Mouse (Mus musculus) limb, embryonic 11.5 days (tissue): ENCODE data around the gene Nrd1. TPM values are rescaled to one million over a fixed set of nuclear protein-coding genes. Genes with fewer than 3 reads are reported as not detected.
A peak's percentile ranks its signal among the peaks of the same experiment; 100 is the strongest.

Experiments used
- ATAC-seq: fragments of 200-750 bp; cut with Nextera tagmentation; 2 replicates; pipeline ENCODE4 v1.8.0; 2017; ENCODE audit warnings: low read depth; ENCODE audit not compliant: insufficient number of reproducible peaks, low FRiP score, low TSS enrichment
- DNase-seq: peaks from one replicate; pipeline ENCODE4 v3.0.0-alpha.2; 2015; ENCODE audit warnings: low spot score
- H3K27ac ChIP-seq: fragments of 300-500 bp; sonication (generic); replicated peaks from 2 replicates; pipeline ENCODE4 v1.5.1; 2014; ENCODE audit warnings: low read depth, mild to moderate bottlenecking, low read length
- H3K27me3 ChIP-seq: fragments of 300-500 bp; sonication (generic); 2 replicates; pipeline ENCODE4 v1.6.1; 2014; ENCODE audit warnings: mild to moderate bottlenecking, low read length, mixed read lengths; ENCODE audit not compliant: control insufficient read depth, insufficient read depth
- H3K36me3 ChIP-seq: fragments of 300-500 bp; sonication (generic); 2 replicates; pipeline ENCODE4 v1.6.1; 2014; ENCODE audit warnings: mild to moderate bottlenecking, low read length, moderate library complexity, mixed read lengths; ENCODE audit not compliant: control insufficient read depth, insufficient read depth
- H3K4me1 ChIP-seq: fragments of 300-500 bp; sonication (generic); 2 replicates; pipeline ENCODE4 v1.6.1; 2014; ENCODE audit warnings: low read length, mixed read lengths; ENCODE audit not compliant: control insufficient read depth, insufficient read depth
- H3K4me2 ChIP-seq: fragments of 300-500 bp; sonication (generic); 2 replicates; pipeline ENCODE4 v1.6.1; 2014; ENCODE audit warnings: low read depth, mild to moderate bottlenecking, moderate library complexity; ENCODE audit not compliant: severe bottlenecking
- H3K4me3 ChIP-seq: fragments of 300-500 bp; sonication (generic); 2 replicates; pipeline ENCODE4 v1.5.1; 2014; ENCODE audit warnings: low read depth, low read length
- H3K9ac ChIP-seq: fragments of 300-500 bp; sonication (generic); 2 replicates; pipeline ENCODE4 v1.6.1; 2014; ENCODE audit warnings: mild to moderate bottlenecking, low read length
- H3K9me3 ChIP-seq: fragments of 300-500 bp; sonication (generic); 2 replicates; pipeline ENCODE4 v1.6.1; 2016; ENCODE audit warnings: low read length; ENCODE audit not compliant: control insufficient read depth
- WGBS: fragments of 180-500 bp; shearing (Covaris S2); extraction: QIAGEN DNeasy Blood & Tissue Kit; methylation state at CpG from one replicate; pipeline ENCODE4 v1.1.7; 2014; 5-methylcytosine and 5-hydroxymethylcytosine counted together
- polyA plus RNA-seq: library from polyadenylated mRNA; unstranded; fragments of >200 nt; fragmentation: Nextera tagmentation; extraction: Ambion mirVana; gene quantifications from 2 replicates; pipeline ENCODE4 v1.2.1, GENCODE M21; 2014

The Nrd1 gene
- 54.6 and 67.7 TPM in 2 replicates for polyA plus RNA-seq

DNA sequence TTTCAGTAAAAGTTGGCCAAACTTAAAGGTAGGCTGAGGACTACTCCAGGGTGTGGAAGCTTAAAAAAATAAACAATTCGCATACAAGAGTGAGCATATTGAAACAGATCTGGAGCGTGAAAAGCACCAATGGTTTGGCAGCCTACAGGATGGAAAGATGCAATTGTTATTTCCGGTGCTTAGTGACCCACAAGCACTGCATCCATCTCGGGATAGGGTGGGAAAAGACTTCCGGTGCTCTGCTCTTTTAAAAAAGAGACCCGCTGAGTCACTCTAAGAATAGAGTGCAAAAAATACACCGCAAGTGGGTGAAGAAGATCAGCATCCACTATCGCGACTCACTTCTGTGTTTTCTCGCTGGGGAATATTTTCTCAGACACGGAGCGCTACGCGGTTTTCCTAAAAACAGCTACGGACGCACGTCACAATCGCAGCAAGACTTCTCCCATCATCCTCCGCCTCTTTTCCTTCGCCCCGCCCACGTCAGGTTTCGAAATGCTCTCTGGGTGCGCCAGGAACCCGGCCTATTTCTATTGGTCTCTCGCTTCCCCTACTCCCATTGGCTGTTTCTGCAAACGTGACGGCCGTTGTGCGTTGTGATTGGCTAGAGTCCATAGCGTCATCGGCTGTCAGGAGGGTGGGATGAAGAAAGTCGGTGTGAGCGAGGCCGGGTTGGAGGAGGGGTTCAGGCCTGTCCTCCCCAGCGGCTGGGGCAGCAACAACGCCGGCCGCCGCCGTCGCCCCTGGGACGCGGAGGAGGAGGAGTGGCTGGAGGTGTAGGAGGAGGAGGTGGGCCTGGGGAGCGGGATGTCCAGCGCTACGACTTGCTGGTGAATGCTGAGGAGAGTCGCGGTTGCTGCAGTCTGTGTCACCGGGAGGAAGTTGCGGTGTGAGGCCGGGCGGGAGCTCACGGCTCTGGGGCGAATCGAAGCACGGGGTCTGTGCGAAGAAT lies at the start of gene Nrd1:
Gene Nrd1, plus strand, starts transcription at position 657 of the 952 bp plus-strand sequence.
- ATAC-seq (peak; percentile 100), DNase-seq (peak; percentile 98)
- peak within 1 kb of the TSS; percentile 64 for H3K4me2 ChIP-seq
- H3K4me3 ChIP-seq = peak within 1 kb of the TSS; percentile 89
- no peaks in the 10 kb centered on the region for H3K36me3 ChIP-seq
- H3K27me3 ChIP-seq = no peaks in the 10 kb centered on the region
- no peaks in the 10 kb centered on the region for H3K9me3 ChIP-seq
- H3K4me1 ChIP-seq = peaks cover 7% of the 10 kb centered on the region; the same call in 1 of the 2 replicates
- H3K27ac ChIP-seq = peak within 1 kb of the TSS; percentile 73
- peak within 1 kb of the TSS; percentile 87 for H3K9ac ChIP-seq
- WGBS = under 1% methylated on average over 58 of the region's 58 CpGs

- DNase-seq (no peak), ATAC-seq (no peak)
- Histone ChIP-seq H3K4me3 (no peak overlapping the region), H3K27ac (no peak overlapping the region), H3K9me3 (no peaks in the 10 kb centered on the region), H3K36me3 (no peaks in the 10 kb centered on the region), H3K4me2 (no peak overlapping the region), H3K27me3 (no peaks in the 10 kb centered on the region), H3K9ac (no peak overlapping the region), H3K4me1 (no peaks in the 10 kb centered on the region)
- 94% methylated on average over 4 of the region's 4 CpGs for WGBS
Observed at GRCm38 (mm10) chr4:108951663-108952062, 48.8 kb upstream of the Nrd1 start.

DNA sequence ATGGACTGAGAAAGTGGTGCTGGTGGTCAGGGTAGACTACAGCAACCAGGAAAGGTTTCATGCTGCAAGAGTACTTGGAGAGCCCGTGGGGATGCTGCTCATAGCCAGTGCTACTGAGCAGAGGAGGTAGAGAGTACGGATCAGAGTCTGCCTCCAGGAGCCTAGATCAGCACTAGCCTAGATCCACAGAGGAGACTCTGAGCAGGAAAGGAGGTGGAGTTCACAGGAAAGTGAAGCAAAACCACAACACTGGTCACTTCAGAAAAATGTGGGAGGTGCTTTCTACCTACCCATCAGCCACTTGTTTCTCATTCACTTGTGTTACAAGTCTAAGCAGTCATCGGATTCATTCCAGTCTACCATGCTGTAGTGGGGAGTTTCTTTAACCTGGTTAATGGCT lies 40.8 kb upstream of the Nrd1 start:
- 91% methylated on average over 3 of the region's 3 CpGs for WGBS
- DNase-seq (no peak), ATAC-seq (no peak)
- H3K4me3 ChIP-seq = no peak overlapping the region
- H3K27me3 ChIP-seq = no peaks in the 10 kb centered on the region
- H3K4me2 ChIP-seq = no peak overlapping the region
- no peaks in the 10 kb centered on the region for H3K4me1 ChIP-seq
- no peak overlapping the region for H3K27ac ChIP-seq
- no peaks in the 10 kb centered on the region for H3K36me3 ChIP-seq
- H3K9me3 ChIP-seq = no peaks in the 10 kb centered on the region
- H3K9ac ChIP-seq = no peak overlapping the region

- no peaks in the 10 kb centered on the region for H3K4me1 ChIP-seq
- 86% methylated on average over 4 of the region's 4 CpGs for WGBS
- no peaks in the 10 kb centered on the region for H3K36me3 ChIP-seq
- no peaks in the 10 kb centered on the region for H3K9me3 ChIP-seq
- no peak for DNase-seq
- H3K9ac ChIP-seq = no peak overlapping the region
- H3K4me2 ChIP-seq = no peak overlapping the region
- ATAC-seq = no peak
- H3K27ac ChIP-seq = no peak overlapping the region
- no peaks in the 10 kb centered on the region for H3K27me3 ChIP-seq
- H3K4me3 ChIP-seq = no peak overlapping the region
Observed at GRCm38 (mm10) chr4:108960619-108961460, 39.6 kb upstream of the Nrd1 start.

DNA sequence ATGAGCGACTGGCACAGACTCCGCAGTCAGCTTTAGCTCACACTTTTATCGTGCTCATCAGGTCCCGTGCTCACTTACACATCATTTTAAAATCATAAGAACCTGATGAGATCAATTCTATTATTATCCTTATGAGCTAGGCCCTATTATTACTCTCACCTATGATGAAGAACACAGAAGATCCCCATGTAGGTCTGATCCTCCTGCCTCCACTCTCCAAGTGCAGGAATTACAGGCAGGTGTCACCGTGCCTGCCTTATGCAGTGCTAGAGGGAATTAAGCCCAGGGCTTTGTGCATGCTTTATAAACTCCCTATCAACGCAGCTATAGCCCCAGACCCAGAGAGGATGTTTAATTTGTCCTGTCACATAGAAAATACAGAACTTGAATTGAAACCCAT lies 37.4 kb upstream of the Nrd1 start:
- H3K9ac ChIP-seq = no peak overlapping the region
- no peak overlapping the region for H3K4me3 ChIP-seq
- no peak for ATAC-seq
- H3K9me3 ChIP-seq = no peaks in the 10 kb centered on the region
- no peaks in the 10 kb centered on the region for H3K27me3 ChIP-seq
- no peaks in the 10 kb centered on the region for H3K4me1 ChIP-seq
- 91% methylated on average over 6 of the region's 6 CpGs for WGBS
- DNase-seq = no peak
- H3K4me2 ChIP-seq = no peak overlapping the region
- H3K27ac ChIP-seq = no peak overlapping the region
- no peaks in the 10 kb centered on the region for H3K36me3 ChIP-seq

DNA sequence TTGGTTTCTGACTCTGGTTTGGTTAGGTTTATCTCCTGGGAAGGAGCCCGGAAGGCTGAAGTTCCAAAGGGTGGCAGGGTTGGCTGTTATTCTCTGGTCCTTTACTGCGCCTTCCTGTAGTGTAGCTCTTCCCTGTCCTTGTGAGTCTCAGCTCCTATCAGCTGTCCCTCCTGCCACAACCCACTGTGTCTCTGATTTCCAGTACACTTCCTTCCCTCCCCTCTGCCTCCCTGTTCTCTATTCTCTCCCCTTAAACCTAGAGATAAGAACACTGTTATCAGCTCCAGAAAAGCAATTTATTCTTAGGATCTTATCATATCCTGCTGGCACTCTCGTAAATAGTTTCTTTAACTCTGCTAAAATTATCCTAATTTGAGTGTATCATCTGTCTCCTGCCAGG lies 30.9 kb upstream of the Nrd1 start:
- DNase-seq (no peak), ATAC-seq (no peak)
- Histone ChIP-seq H3K27ac (no peak overlapping the region), H3K36me3 (no peaks in the 10 kb centered on the region), H3K4me2 (no peak overlapping the region), H3K9me3 (no peaks in the 10 kb centered on the region), H3K9ac (no peak overlapping the region), H3K27me3 (no peaks in the 10 kb centered on the region), H3K4me1 (no peaks in the 10 kb centered on the region), H3K4me3 (no peak overlapping the region)
- 86% methylated on average over 3 of the region's 3 CpGs for WGBS

- Histone ChIP-seq H3K4me3 (no peak overlapping the region), H3K27me3 (no peaks in the 10 kb centered on the region), H3K36me3 (no peaks in the 10 kb centered on the region), H3K9me3 (no peaks in the 10 kb centered on the region), H3K9ac (no peak overlapping the region), H3K4me2 (no peak overlapping the region), H3K4me1 (no peaks in the 10 kb centered on the region), H3K27ac (no peak overlapping the region)
- 87% methylated on average over 5 of the region's 5 CpGs for WGBS
- ATAC-seq (no peak), DNase-seq (no peak)
Observed at GRCm38 (mm10) chr4:108971054-108971453, 29.4 kb upstream of the Nrd1 start.

- ATAC-seq (no peak), DNase-seq (peak; percentile 49)
- Histone ChIP-seq H3K4me3 (no peak overlapping the region), H3K36me3 (no peaks in the 10 kb centered on the region), H3K9me3 (no peaks in the 10 kb centered on the region), H3K27ac (no peak overlapping the region), H3K4me1 (no peaks in the 10 kb centered on the region), H3K9ac (no peak overlapping the region), H3K4me2 (no peak overlapping the region), H3K27me3 (no peaks in the 10 kb centered on the region)
- 48% methylated on average over 6 of the region's 6 CpGs for WGBS
Observed at GRCm38 (mm10) chr4:108976458-108977071, 23.9 kb upstream of the Nrd1 start.
